In the genomic region with DNA sequence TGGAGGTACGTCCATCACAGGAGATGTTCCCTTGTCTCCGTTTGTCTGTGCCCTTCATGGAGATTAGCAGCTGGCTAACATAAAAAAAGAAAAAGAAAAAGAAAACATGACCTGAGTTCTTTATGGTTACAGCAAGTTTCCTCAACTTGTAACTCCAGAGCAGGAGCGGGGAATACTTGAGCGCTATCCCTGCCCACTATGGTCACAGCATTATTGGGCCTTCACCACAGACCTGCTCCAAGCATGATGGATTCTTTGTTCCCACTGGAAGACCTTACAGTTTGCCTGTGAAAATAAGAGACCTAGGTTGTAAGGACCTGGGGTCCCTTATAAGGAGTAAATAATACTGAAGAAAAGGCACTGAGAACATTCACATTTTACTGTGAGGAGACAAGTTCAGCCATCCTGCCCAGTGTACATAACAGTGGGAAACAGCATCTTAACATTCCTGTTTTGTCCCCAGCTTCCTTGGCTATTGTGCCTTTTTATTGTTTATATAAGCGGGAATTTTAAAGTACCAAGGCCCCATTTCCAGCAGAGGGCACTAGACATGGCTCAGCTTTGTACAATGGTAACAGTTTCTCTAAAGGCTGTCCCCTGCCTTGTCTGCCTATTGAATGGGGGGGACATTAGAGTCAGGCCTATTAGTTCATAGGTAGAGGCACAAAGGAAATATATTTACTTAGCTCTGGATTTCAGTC, we compare ENCODE assay signal across 8 mouse cellular contexts. TPM values are rescaled to one million over a fixed set of nuclear protein-coding genes. Genes with fewer than 3 reads are reported as not detected.
DNase-seq lines count a peak whose midpoint lies in the region; ATAC-seq lines count a peak whose summit lies in the region.

No protein-coding gene starts in this region.

- H3K9ac ChIP-seq in heart, embryonic 12.5 days = no peak overlapping the region
- 0 out of 2 replicates have a peak overlapping the region, but pooled peaks have one; percentile 98 for H3K9ac ChIP-seq in forebrain, embryonic 13.5 days
- H3K9ac ChIP-seq in midbrain, embryonic 14.5 days (replicated peaks; ENCODE audit: low read length) = peak overlapping the region; percentile 17; the same call in 1 of the 2 replicates

- 73% methylated on average over 5 of the region's 5 CpGs for WGBS in heart, embryonic 12.5 days
- WGBS in forebrain, embryonic 13.5 days = 63% methylated on average over 5 of the region's 5 CpGs
- 72% methylated on average over 5 of the region's 5 CpGs for WGBS in midbrain, embryonic 14.5 days

- H3K27ac ChIP-seq in heart, embryonic 12.5 days (ENCODE audit: poor library complexity, severe bottlenecking) = peak overlapping the region; percentile 97
- peak overlapping the region; percentile 99 for H3K27ac ChIP-seq in forebrain, embryonic 13.5 days
- peak overlapping the region; percentile 92 for H3K27ac ChIP-seq in midbrain, embryonic 14.5 days (replicated peaks; ENCODE audit: low read depth, low read length)

- DNase-seq in heart, adult 11 months = no peak
- peak; percentile 48 for DNase-seq in Muller cell, postnatal 12 days (ENCODE audit: inconsistent ontology term)
- peak; percentile 46 to 62 for DNase-seq in kidney, postnatal 36 days
- DNase-seq in midbrain, embryonic 14.5 days = peak; percentile 81
- DNase-seq in ovary, postnatal 36 days (ENCODE audit: low spot score) = no peak
- no peak for DNase-seq in urinary bladder, postnatal 36 days (ENCODE audit: low spot score in 2 of 2)

- H3K4me1 ChIP-seq in heart, embryonic 12.5 days (replicated peaks) = peaks cover 26% of the 10 kb centered on the region
- H3K4me1 ChIP-seq in forebrain, embryonic 13.5 days = peaks cover 29% of the 10 kb centered on the region
- H3K4me1 ChIP-seq in midbrain, embryonic 14.5 days (ENCODE audit: control insufficient read depth, insufficient read depth, low read length) = peaks cover 30% of the 10 kb centered on the region

- H3K4me3 ChIP-seq in heart, embryonic 12.5 days = no peak overlapping the region
- 0 out of 2 replicates have a peak overlapping the region, but pooled peaks have one; percentile 6 for H3K4me3 ChIP-seq in forebrain, embryonic 13.5 days
- no peak overlapping the region for H3K4me3 ChIP-seq in midbrain, embryonic 14.5 days (replicated peaks; ENCODE audit: low read depth, low read length)

- H3K4me2 ChIP-seq in heart, embryonic 12.5 days = no peak overlapping the region
- peak overlapping the region; percentile 79 for H3K4me2 ChIP-seq in forebrain, embryonic 13.5 days
- H3K4me2 ChIP-seq in midbrain, embryonic 14.5 days (ENCODE audit: low read length) = peak overlapping the region; percentile 65

- no peaks in the 10 kb centered on the region for H3K27me3 ChIP-seq in heart, embryonic 12.5 days (replicated peaks)
- H3K27me3 ChIP-seq in forebrain, embryonic 13.5 days = no peaks in the 10 kb centered on the region
- H3K27me3 ChIP-seq in midbrain, embryonic 14.5 days (ENCODE audit: control insufficient read depth, insufficient read depth, low read length) = no peaks in the 10 kb centered on the region

- H3K9me3 ChIP-seq in heart, embryonic 12.5 days (replicated peaks) = no peaks in the 10 kb centered on the region
- H3K9me3 ChIP-seq in forebrain, embryonic 13.5 days (replicated peaks) = no peaks in the 10 kb centered on the region
- no peaks in the 10 kb centered on the region for H3K9me3 ChIP-seq in midbrain, embryonic 14.5 days (ENCODE audit: control insufficient read depth, low read length)

- H3K36me3 ChIP-seq in heart, embryonic 12.5 days = peaks cover 37% of the 10 kb centered on the region
- peaks cover 30% of the 10 kb centered on the region for H3K36me3 ChIP-seq in forebrain, embryonic 13.5 days (ENCODE audit: poor library complexity, severe bottlenecking)
- peaks cover 29% of the 10 kb centered on the region for H3K36me3 ChIP-seq in midbrain, embryonic 14.5 days (ENCODE audit: control insufficient read depth, insufficient read depth, low read length)

- no peak for ATAC-seq in heart, embryonic 12.5 days (ENCODE audit: insufficient number of reproducible peaks, low FRiP score)
- no peak for ATAC-seq in forebrain, embryonic 13.5 days
- no peak for ATAC-seq in midbrain, embryonic 14.5 days (ENCODE audit: low FRiP score, low TSS enrichment)

RNA-seq across cellular contexts. Expression of gene Ppp1r10, which starts 4.8 kb away (rescaled TPM):
- 35.8 and 39.6 TPM in 2 replicates for polyA plus RNA-seq in heart, embryonic 12.5 days (2016; fragmentation: Nextera tagmentation; extraction: Ambion mirVana)
- 51.8 and 52.2 TPM in 2 replicates for polyA plus RNA-seq in forebrain, embryonic 13.5 days (2015; fragmentation: Nextera tagmentation; extraction: Ambion mirVana)
- polyA plus RNA-seq in midbrain, embryonic 14.5 days (2014; fragmentation: Nextera tagmentation; extraction: Ambion mirVana) = 36.3 and 45.2 TPM in 2 replicates

RNA-seq across cellular contexts. Expression of gene Mrps18b, which starts 4.8 kb away (rescaled TPM):
- polyA plus RNA-seq in heart, embryonic 12.5 days (2016; fragmentation: Nextera tagmentation; extraction: Ambion mirVana) = 63.4 and 72.7 TPM in 2 replicates
- 57.1 and 62.2 TPM in 2 replicates for polyA plus RNA-seq in forebrain, embryonic 13.5 days (2015; fragmentation: Nextera tagmentation; extraction: Ambion mirVana)
- polyA plus RNA-seq in midbrain, embryonic 14.5 days (2014; fragmentation: Nextera tagmentation; extraction: Ambion mirVana) = 54.9 and 55.3 TPM in 2 replicates

RNA-seq across cellular contexts. Expression of gene Atat1, which starts 11.1 kb away (rescaled TPM):
- 56.0 and 56.4 TPM in 2 replicates for polyA plus RNA-seq in heart, embryonic 12.5 days (2016; fragmentation: Nextera tagmentation; extraction: Ambion mirVana)
- polyA plus RNA-seq in forebrain, embryonic 13.5 days (2015; fragmentation: Nextera tagmentation; extraction: Ambion mirVana) = 331 and 355 TPM in 2 replicates
- 478 and 503 TPM in 2 replicates for polyA plus RNA-seq in midbrain, embryonic 14.5 days (2014; fragmentation: Nextera tagmentation; extraction: Ambion mirVana)

RNA-seq across cellular contexts. Expression of gene 2310061I04Rik, which starts 23.8 kb away (rescaled TPM):
- polyA plus RNA-seq in heart, embryonic 12.5 days (2016; fragmentation: Nextera tagmentation; extraction: Ambion mirVana) = 25.6 and 26.2 TPM in 2 replicates
- polyA plus RNA-seq in forebrain, embryonic 13.5 days (2015; fragmentation: Nextera tagmentation; extraction: Ambion mirVana) = 31.6 and 36.6 TPM in 2 replicates
- polyA plus RNA-seq in midbrain, embryonic 14.5 days (2014; fragmentation: Nextera tagmentation; extraction: Ambion mirVana) = 50.7 and 70.0 TPM in 2 replicates

RNA-seq across cellular contexts. Expression of gene Dhx16, which starts 41.4 kb away (rescaled TPM):
- 22.4 and 26.6 TPM in 2 replicates for polyA plus RNA-seq in heart, embryonic 12.5 days (2016; fragmentation: Nextera tagmentation; extraction: Ambion mirVana)
- 38.6 and 39.9 TPM in 2 replicates for polyA plus RNA-seq in forebrain, embryonic 13.5 days (2015; fragmentation: Nextera tagmentation; extraction: Ambion mirVana)
- 27.4 and 30.7 TPM in 2 replicates for polyA plus RNA-seq in midbrain, embryonic 14.5 days (2014; fragmentation: Nextera tagmentation; extraction: Ambion mirVana)

Comparison
In these comparisons a context has a peak if more than half of its experiments do, and no peak if none do; other contexts are left out.
1. DNase-seq: peak in Muller cell, postnatal 12 days (single experiment), kidney, postnatal 36 days (2 of 2) and midbrain, embryonic 14.5 days (single experiment); none in heart, adult 11 months (single experiment), ovary, postnatal 36 days (single experiment) and urinary bladder, postnatal 36 days (0 of 2).
2. Peak in every context shown above with its lines, with median percentiles within 50 percentile points of each other: H3K27ac ChIP-seq.